Mouse (Mus musculus) heart, embryonic 13.5 days (tissue): ENCODE data around the gene Xntrpc. TPM values are rescaled to one million over a fixed set of nuclear protein-coding genes. Genes with fewer than 3 reads are reported as not detected.
"Not testable (repeated sequence)": the region's sequence is repeated elsewhere in the genome, so short reads cannot be mapped to it uniquely, and the experiment has no call there.

ENCODE experiments used
- ATAC-seq: fragments of 200-750 bp; cut with Nextera tagmentation; 2 replicates; pipeline ENCODE4 v1.8.0; 2017; ENCODE audit warnings: moderate TSS enrichment; ENCODE audit not compliant: insufficient number of reproducible peaks, low FRiP score, low TSS enrichment; ENCODE audit errors: extremely low read depth
- H3K27ac ChIP-seq: fragments of 300-500 bp; sonication (generic); replicated peaks from 2 replicates; pipeline ENCODE4 v1.5.1; 2015; ENCODE audit warnings: moderate library complexity, mild to moderate bottlenecking, inconsistent platforms
- H3K27me3 ChIP-seq: fragments of 300-500 bp; sonication (generic); replicated peaks from 2 replicates; pipeline ENCODE4 v1.6.1; 2015; ENCODE audit warnings: mild to moderate bottlenecking, inconsistent platforms
- H3K36me3 ChIP-seq: fragments of 300-500 bp; sonication (generic); 2 replicates; pipeline ENCODE4 v1.6.1; 2015; ENCODE audit warnings: mild to moderate bottlenecking, inconsistent platforms
- H3K4me1 ChIP-seq: fragments of 300-500 bp; sonication (generic); 2 replicates; pipeline ENCODE4 v1.6.1; 2015; ENCODE audit warnings: inconsistent platforms
- H3K4me2 ChIP-seq: fragments of 300-500 bp; sonication (generic); 2 replicates; pipeline ENCODE4 v1.6.1; 2015; ENCODE audit warnings: inconsistent platforms, mild to moderate bottlenecking, moderate library complexity
- H3K4me3 ChIP-seq: fragments of 300-500 bp; sonication (generic); 2 replicates; pipeline ENCODE4 v1.5.1; 2015; ENCODE audit warnings: moderate library complexity, mild to moderate bottlenecking, inconsistent platforms
- H3K9ac ChIP-seq: fragments of 300-500 bp; sonication (generic); 2 replicates; pipeline ENCODE4 v1.6.1; 2015; ENCODE audit warnings: inconsistent platforms, mild to moderate bottlenecking, moderate library complexity
- H3K9me3 ChIP-seq: fragments of 300-500 bp; sonication (generic); 2 replicates; pipeline ENCODE4 v1.6.1; 2016; ENCODE audit warnings: inconsistent platforms
- WGBS: fragments of 180-500 bp; shearing (Covaris S2); methylation state at CpG from one replicate; pipeline ENCODE4 v1.1.7; 2015; ENCODE audit warnings: mixed read lengths; 5-methylcytosine and 5-hydroxymethylcytosine counted together
- polyA plus RNA-seq: library from polyadenylated mRNA; unstranded; fragments of >200 nt; fragmentation: Nextera tagmentation; extraction: Ambion mirVana; gene quantifications from 2 replicates; pipeline ENCODE4 v1.2.1, GENCODE M21; 2015

Xntrpc gene
- polyA plus RNA-seq, 1 experiment from 2014 or later = 0.91 TPM

DNA sequence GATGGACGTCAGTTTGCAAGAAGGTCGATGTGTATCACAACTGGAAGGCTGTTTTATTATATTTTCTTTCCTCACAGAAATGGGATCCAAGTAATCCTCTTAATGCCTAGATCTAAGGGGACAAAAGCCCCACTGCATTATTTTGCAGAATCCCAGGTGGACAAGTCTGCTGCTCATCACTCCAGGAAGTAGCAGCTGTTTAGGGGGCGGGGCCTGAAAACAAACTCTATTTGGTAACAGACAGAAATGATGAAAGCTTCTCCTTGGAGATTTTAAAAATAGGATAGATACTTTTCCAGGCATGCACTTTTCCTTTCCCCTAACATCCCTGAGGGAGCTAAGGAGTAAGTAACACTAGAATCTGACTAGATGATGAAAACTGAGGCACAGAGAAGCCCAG, 28.2 kb upstream of the Xntrpc start:
- WGBS = 93% methylated on average over 3 of the region's 3 CpGs

DNA sequence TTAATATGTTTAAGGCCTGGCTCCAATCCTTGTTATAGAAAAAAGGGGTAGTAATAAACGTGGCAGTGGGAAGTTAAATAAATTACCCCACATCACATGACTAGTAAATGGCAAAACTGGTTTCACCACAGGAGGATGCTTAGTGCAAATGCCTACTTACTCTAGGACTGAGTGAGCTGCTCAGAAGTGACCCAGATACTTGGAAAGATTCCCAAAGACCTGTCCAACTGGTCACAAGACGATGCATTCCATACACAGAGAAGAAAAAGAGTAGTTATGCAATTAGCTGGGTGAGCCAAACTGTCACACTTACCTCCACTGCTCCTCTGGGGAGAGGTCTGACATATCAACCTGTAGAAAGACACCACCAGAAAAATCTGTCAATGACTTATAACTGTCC, 23.2 kb upstream of the Xntrpc start:
- Histone ChIP-seq H3K27me3 (no peaks in the 10 kb centered on the region), H3K27ac (no peak overlapping the region), H3K4me2 (no peak overlapping the region), H3K4me3 (no peak overlapping the region), H3K4me1 (no peaks in the 10 kb centered on the region), H3K9me3 (no peaks in the 10 kb centered on the region), H3K9ac (no peak overlapping the region), H3K36me3 (peaks cover 50% of the 10 kb centered on the region)
- 73% methylated on average over 2 of the region's 2 CpGs for WGBS
- no peak for ATAC-seq

More for the DNA sequence above, 28.2 kb upstream of the Xntrpc start:
- peaks cover 97% of the 10 kb centered on the region for H3K36me3 ChIP-seq
- no peaks in the 10 kb centered on the region for H3K9me3 ChIP-seq
- ATAC-seq = no peak
- no peak overlapping the region for H3K9ac ChIP-seq
- no peak overlapping the region for H3K4me2 ChIP-seq
- no peaks in the 10 kb centered on the region for H3K27me3 ChIP-seq
- no peak overlapping the region for H3K27ac ChIP-seq
- H3K4me3 ChIP-seq = no peak overlapping the region
- H3K4me1 ChIP-seq = no peaks in the 10 kb centered on the region

DNA sequence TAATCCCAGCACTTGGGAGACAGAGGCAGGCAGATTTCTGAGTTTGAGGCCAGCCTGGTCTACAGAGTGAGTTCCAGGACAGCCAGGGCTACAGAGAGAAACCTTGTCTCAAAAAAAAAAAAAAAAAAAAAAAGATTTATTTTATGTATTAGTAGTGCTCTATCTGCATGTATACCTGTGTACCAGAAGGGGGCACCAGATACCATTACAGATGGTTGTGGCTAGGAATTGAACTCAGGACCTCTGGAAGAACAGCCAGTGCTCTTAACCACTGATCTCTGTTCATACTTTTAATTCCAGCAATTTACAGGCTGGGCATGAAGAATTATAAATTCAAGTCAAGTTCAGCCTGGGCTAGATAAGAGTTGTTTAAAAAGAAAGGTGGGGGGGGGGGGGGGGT, 17.0 kb upstream of the Xntrpc start:
- H3K9me3 ChIP-seq, H3K4me1 ChIP-seq, H3K4me2 ChIP-seq, ATAC-seq, H3K9ac ChIP-seq, H3K27me3 ChIP-seq, H3K27ac ChIP-seq, H3K4me3 ChIP-seq: not testable (repeated sequence)
- peaks cover 26% of the 10 kb centered on the region for H3K36me3 ChIP-seq

DNA sequence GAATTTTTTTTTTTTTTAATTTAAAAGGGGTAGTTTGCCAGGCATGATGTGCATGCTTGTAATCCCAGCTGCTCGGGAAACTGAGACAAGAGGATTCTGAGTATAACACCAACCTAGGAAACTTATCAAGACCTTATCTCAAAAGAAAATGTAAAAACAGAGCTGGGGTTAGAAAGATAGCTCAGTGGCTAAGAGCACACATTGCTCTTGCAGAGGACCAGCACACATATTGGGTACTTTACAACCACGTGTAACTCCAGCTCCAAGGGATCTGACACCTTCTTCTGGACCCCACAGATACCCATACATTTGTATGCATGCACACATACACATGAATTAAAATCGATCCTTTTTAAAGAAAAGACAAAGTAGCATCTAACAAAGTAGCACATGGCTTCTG, 4.2 kb upstream of the Xntrpc start:
- H3K27me3 ChIP-seq = no peaks in the 10 kb centered on the region
- peaks cover 34% of the 10 kb centered on the region for H3K36me3 ChIP-seq
- H3K4me1 ChIP-seq = peaks cover 39% of the 10 kb centered on the region
- H3K9ac ChIP-seq = no peak overlapping the region
- H3K4me3 ChIP-seq = no peak overlapping the region
- no peak overlapping the region for H3K4me2 ChIP-seq
- H3K9me3 ChIP-seq = no peaks in the 10 kb centered on the region
- ATAC-seq = no peak
- 71% methylated on average over 3 of the region's 3 CpGs for WGBS
- H3K27ac ChIP-seq = no peak overlapping the region

DNA sequence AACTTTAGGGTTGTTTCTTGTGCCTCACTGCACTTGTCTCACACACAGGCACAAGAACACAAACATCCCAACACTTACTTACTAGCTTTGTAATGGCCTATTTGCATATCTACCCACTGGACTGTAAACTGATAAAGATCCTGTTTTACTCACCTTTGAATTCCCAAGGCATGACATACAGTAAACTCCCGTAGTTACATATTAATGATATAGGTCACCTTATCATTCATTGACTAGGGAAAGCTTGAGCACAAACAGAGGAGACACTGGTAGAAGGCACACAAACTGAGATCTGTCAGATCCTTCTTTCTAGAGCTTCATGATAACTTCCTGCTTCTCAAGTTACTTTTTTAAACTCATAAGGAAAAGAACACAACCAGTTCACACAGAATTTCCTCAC, 3.3 kb upstream of the Xntrpc start:
- Histone ChIP-seq H3K9ac (no peak overlapping the region), H3K4me1 (peaks cover 42% of the 10 kb centered on the region), H3K4me2 (no peak overlapping the region), H3K4me3 (no peak overlapping the region), H3K27me3 (no peaks in the 10 kb centered on the region), H3K9me3 (no peaks in the 10 kb centered on the region), H3K27ac (no peak overlapping the region), H3K36me3 (peaks cover 28% of the 10 kb centered on the region)
- ATAC-seq = no peak
- 67% methylated on average over 1 of the region's 1 CpGs for WGBS

DNA sequence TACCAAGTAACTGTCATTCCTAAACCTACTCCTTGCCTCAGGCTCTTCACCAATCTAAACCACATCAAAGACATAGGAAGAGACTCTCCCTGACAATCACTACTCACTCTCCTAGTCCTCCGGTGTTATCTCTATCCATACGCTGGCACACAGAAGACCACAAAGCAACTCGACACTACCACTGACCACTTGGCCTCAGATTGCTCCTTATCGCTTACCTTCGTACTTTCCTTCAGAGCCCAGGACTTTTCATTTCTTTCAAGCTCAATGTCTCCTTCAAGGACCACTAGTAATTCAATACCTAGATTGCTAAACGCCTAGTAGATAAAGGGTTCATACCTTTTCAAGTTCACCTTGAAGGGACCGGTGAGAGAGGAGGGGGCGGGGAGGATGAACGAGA, 1.6 kb upstream of the Xntrpc start:
- 39% methylated on average over 9 of the region's 9 CpGs for WGBS
- Histone ChIP-seq H3K27ac (no peak overlapping the region), H3K9me3 (no peaks in the 10 kb centered on the region), H3K9ac (peak overlapping the region; percentile 87), H3K27me3 (no peaks in the 10 kb centered on the region), H3K36me3 (peaks cover 31% of the 10 kb centered on the region), H3K4me1 (peaks cover 32% of the 10 kb centered on the region), H3K4me2 (peak overlapping the region; percentile 86), H3K4me3 (peak overlapping the region; percentile 86)
- no peak for ATAC-seq

DNA sequence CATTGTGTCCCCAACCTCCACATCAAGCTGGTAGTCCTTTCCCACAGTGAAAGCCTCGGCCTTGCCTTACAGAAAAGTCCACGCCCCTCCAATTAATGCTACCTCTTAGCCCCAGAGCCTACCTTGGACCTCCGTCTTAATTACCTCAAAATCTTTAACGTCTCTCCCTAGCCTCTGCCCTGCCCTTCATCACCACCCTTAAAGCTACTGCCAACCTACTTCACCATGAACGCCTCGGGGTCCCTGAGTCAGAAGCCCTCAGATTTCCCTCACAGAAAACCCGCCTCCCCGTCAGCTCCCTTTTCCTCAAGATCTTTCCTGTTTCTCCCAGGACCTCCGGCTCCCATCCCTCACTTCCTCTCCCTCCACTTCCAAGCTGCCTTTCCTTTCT, 863 bp upstream of the Xntrpc start:
- Histone ChIP-seq H3K27ac (peak overlapping the region; percentile 85), H3K9ac (peak overlapping the region; percentile 87)
- peak; percentile 22; the same call in 1 of the 2 replicates for ATAC-seq

DNA sequence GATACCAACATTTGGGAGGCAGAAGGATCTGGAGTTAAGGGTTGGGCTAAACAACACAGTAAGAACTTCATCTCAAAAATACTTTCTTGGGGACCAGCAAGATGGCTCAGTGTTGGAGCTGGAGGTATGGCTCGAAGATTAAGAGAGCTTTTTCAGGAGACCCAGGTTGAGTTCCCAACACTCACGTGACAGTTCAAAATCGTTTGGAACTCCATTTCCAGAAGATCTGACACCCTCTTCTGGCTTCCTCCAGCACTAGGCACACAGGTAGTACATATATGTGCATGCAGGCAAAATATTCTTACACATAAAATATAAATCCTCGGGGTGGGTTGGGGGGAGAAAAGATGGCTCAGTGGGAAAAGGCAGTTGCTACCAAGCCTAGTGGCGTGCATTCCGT, 850 bp downstream of the Xntrpc start:
- H3K36me3 ChIP-seq = peaks cover 32% of the 10 kb centered on the region
- WGBS = 65% methylated on average over 6 of the region's 6 CpGs
- ATAC-seq = no peak
- H3K27ac ChIP-seq = peak overlapping the region; percentile 85; the same call in 1 of the 2 replicates
- peak overlapping the region; percentile 87 for H3K9ac ChIP-seq
- H3K4me2 ChIP-seq = peak overlapping the region; percentile 86
- peak overlapping the region; percentile 86 for H3K4me3 ChIP-seq
- no peaks in the 10 kb centered on the region for H3K27me3 ChIP-seq
- H3K9me3 ChIP-seq = no peaks in the 10 kb centered on the region
- H3K4me1 ChIP-seq = peaks cover 31% of the 10 kb centered on the region

More for the DNA sequence above, 863 bp upstream of the Xntrpc start:
- Histone ChIP-seq H3K4me2 (peak overlapping the region; percentile 86), H3K9me3 (no peaks in the 10 kb centered on the region), H3K4me1 (peaks cover 32% of the 10 kb centered on the region), H3K27me3 (no peaks in the 10 kb centered on the region), H3K36me3 (peaks cover 28% of the 10 kb centered on the region), H3K4me3 (peak overlapping the region; percentile 86)
- WGBS = 0% methylated on average over 9 of the region's 9 CpGs

DNA sequence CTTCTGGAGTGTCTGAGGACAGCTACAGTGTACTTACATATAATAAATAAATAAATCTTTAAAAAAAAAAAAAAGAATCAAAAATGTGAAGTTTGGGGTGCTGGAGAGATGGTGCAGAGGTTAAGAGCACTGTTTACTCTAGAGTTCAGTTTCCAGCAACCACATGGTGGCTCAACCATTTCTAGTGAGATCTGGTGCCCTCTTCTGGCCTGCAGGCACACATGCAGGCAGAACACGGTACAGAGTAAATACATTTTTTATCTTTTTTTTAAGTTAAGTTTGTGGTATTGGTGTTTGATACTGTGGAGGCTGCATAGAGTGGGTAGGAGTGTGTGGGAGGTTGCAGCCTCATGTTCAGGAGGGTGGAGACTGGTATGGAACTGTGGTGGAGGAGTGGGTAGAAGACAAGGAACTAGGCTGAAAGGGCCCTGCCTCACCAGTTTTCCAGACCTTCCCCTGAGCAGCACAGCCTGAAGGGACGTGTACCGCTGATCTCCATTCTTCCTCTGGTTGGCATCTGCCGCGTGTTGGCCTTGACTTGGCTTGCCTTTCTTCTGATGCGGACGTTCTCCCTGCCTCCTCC, 11.3 kb downstream of the Xntrpc start:
- H3K36me3 ChIP-seq = peaks cover 97% of the 10 kb centered on the region
- no peak for ATAC-seq

DNA sequence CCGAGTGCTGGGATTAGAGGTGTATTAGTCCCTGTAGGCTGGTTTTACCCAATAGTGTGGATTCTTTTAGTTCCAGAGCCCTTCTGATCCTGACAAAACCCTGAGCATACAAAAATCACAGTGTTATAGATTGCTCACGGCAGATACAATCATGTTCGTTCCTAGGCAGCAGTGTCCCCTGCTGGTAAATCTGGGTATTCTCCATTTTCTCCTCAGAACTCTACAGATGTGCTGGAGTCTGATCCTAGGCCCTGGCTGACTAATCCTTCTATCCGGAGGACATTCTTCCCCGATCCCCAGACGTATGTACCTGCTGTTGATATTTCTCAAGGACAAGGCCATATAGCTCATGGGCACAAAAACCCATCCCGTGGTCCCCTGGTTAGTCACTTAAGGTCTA, 13.0 kb downstream of the Xntrpc start:
- Histone ChIP-seq H3K27me3 (no peaks in the 10 kb centered on the region), H3K4me1 (no peaks in the 10 kb centered on the region), H3K9me3 (no peaks in the 10 kb centered on the region), H3K27ac (no peak overlapping the region), H3K4me3 (no peak overlapping the region), H3K36me3 (peaks cover 97% of the 10 kb centered on the region), H3K9ac (no peak overlapping the region), H3K4me2 (no peak overlapping the region)
- ATAC-seq = no peak
- WGBS = 73% methylated on average over 7 of the region's 7 CpGs

More for the DNA sequence above, 11.3 kb downstream of the Xntrpc start:
- no peak overlapping the region for H3K27ac ChIP-seq
- H3K27me3 ChIP-seq = no peaks in the 10 kb centered on the region
- H3K9ac ChIP-seq = no peak overlapping the region
- H3K4me1 ChIP-seq = no peaks in the 10 kb centered on the region
- no peak overlapping the region for H3K4me3 ChIP-seq
- 82% methylated on average over 7 of the region's 7 CpGs for WGBS
- no peaks in the 10 kb centered on the region for H3K9me3 ChIP-seq
- no peak overlapping the region for H3K4me2 ChIP-seq

DNA sequence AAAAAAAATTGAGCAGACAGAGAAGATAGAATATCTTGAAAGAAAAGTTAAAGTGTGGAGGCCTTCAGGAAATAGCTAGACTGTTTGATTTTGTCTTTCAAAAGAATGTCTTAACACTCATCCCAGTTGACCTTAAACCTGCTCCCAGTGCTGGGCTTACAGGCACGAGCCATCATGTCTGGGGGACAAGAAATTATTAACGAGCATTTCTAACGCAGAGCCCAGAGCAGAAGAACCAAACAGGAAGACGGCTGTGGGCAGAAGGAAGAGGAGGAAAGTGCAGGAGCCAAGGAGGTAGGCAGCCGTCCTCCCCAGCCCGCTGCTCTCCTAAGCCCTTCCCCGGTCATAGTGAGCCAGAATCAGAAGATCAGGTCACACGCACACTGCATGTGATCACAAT, 14.8 kb downstream of the Xntrpc start:
- no peak overlapping the region for H3K9ac ChIP-seq
- H3K27me3 ChIP-seq = no peaks in the 10 kb centered on the region
- no peak overlapping the region for H3K27ac ChIP-seq
- peaks cover 97% of the 10 kb centered on the region for H3K36me3 ChIP-seq
- ATAC-seq = no peak
- no peaks in the 10 kb centered on the region for H3K9me3 ChIP-seq
- H3K4me2 ChIP-seq = no peak overlapping the region
- no peak overlapping the region for H3K4me3 ChIP-seq
- H3K4me1 ChIP-seq = no peaks in the 10 kb centered on the region
- WGBS = 89% methylated on average over 8 of the region's 8 CpGs

DNA sequence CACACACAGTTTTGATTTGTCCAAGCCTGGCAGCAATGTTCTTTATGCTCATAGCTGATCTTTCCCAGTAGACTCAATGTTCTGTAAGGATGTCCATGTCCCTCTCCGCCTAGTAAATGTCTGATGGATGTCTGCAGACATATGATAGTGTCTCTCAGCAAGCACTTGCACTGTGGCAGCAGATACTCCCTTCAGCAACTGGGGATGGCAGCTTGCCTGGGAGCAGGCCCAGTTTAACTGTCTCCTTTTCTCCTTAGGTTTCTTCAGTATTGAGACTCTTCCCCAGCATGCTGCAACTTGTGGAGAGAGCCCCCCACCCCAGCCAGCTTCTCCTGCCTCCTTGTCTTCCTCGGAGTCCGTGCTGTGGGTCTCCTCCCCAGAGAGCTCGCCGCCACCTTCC, 16.3 kb downstream of the Xntrpc start:
- peaks cover 93% of the 10 kb centered on the region for H3K36me3 ChIP-seq
- H3K4me3 ChIP-seq = no peak overlapping the region
- no peak overlapping the region for H3K4me2 ChIP-seq
- H3K9me3 ChIP-seq = no peaks in the 10 kb centered on the region
- ATAC-seq = no peak
- 0 out of 2 replicates have a peak overlapping the region, but pooled peaks have one; percentile 33 for H3K9ac ChIP-seq
- H3K27ac ChIP-seq = no peak overlapping the region
- H3K4me1 ChIP-seq = no peaks in the 10 kb centered on the region
- 91% methylated on average over 5 of the region's 5 CpGs for WGBS
- no peaks in the 10 kb centered on the region for H3K27me3 ChIP-seq
